Mouse (Mus musculus): ENCODE data around the gene Pgm1. TPM values are rescaled to one million over a fixed set of nuclear protein-coding genes. Genes with fewer than 3 reads are reported as not detected.

The Pgm1 gene
- total and polyA plus RNA-seq, 2 experiments from 2014 or later, result 125 to 128 TPM

GRCm38 (mm10) chr4:100035919-100036554, 106.8 kb downstream of the Pgm1 start:
- H3K9ac ChIP-seq (replicated peaks; ENCODE audit: low read length), result no peak overlapping the region
- no peak for DNase-seq (ENCODE audit: low spot score)
- no peak overlapping the region for H3K4me3 ChIP-seq (ENCODE audit: low read length)
- H3K9me3 ChIP-seq (ENCODE audit: low read length), result no peaks in the 10 kb centered on the region
- 50% methylated on average over 16 of the region's 16 CpGs for WGBS
- no peaks in the 10 kb centered on the region for H3K27me3 ChIP-seq (ENCODE audit: insufficient read depth, low read length)
- no peak overlapping the region for H3K27ac ChIP-seq
- no peaks in the 10 kb centered on the region for H3K4me1 ChIP-seq (ENCODE audit: insufficient read depth, low read length)
- no peak for TF ChIP-seq CTCF (IDR thresholded peaks at IDR 0.05; ENCODE audit: low read depth)
- H3K36me3 ChIP-seq (ENCODE audit: insufficient read depth, low read length), result no peaks in the 10 kb centered on the region
- H3K4me2 ChIP-seq (ENCODE audit: low read depth, low read length), result no peak overlapping the region
- ATAC-seq, result no peak

Other genes starting within 250 kb of the Pgm1 start
- gene Alg6, start 213.8 kb upstream of the Pgm1 start, total RNA-seq (2014; rRNA removed), result 20.7 and 41.8 TPM in 2 replicates
- gene Alg6, start 213.8 kb upstream of the Pgm1 start, polyA plus RNA-seq (2015; fragmentation: Nextera tagmentation; extraction: Ambion mirVana), result 14.8 and 14.9 TPM in 2 replicates
- gene Efcab7, start 100.2 kb upstream of the Pgm1 start, total RNA-seq (2014; rRNA removed), result 9.8 and 112 TPM in 2 replicates
- gene Efcab7, start 100.2 kb upstream of the Pgm1 start, polyA plus RNA-seq (2015; fragmentation: Nextera tagmentation; extraction: Ambion mirVana), result 9.2 and 10.3 TPM in 2 replicates
- 1.8 and 2.8 TPM in 2 replicates for gene Itgb3bp, start 399 bp downstream of the Pgm1 start, total RNA-seq (2014; rRNA removed)
- gene Itgb3bp, start 399 bp downstream of the Pgm1 start, polyA plus RNA-seq (2015; fragmentation: Nextera tagmentation; extraction: Ambion mirVana), result 12.7 and 13.9 TPM in 2 replicates
- gene Ror1, start 166.4 kb downstream of the Pgm1 start, total RNA-seq (2014; rRNA removed), result 5.4 and 5.8 TPM in 2 replicates
- gene Ror1, start 166.4 kb downstream of the Pgm1 start, polyA plus RNA-seq (2015; fragmentation: Nextera tagmentation; extraction: Ambion mirVana), result 1.9 and 2.0 TPM in 2 replicates

Data from hindbrain, postnatal 0 days (tissue).